Mouse (Mus musculus) cerebral cortex, adult 2 months (tissue): ENCODE results near the gene Pdcd6ip.

Experiments
- WGBS: fragments of 180-500 bp; shearing (Covaris S2); methylation state at CpG from one replicate; pipeline ENCODE4 v1.1.7; 2018; 5-methylcytosine and 5-hydroxymethylcytosine counted together

Gene Pdcd6ip

GRCm38 (mm10) chr9:113617081-113617480 lies 91.0 kb downstream of the Pdcd6ip start:
- 91% methylated on average over 6 of the region's 6 CpGs for WGBS

- WGBS, result 71% methylated on average over 7 of the region's 7 CpGs
Observed at GRCm38 (mm10) chr9:113610776-113611175, 97.3 kb downstream of the Pdcd6ip start.
